Mouse (Mus musculus) heart, embryonic 12.5 days (tissue): ENCODE measurements around the gene Ccl19. TPM values are rescaled to one million over a fixed set of nuclear protein-coding genes. Genes with fewer than 3 reads are reported as not detected.
"Not testable (repeated sequence)": the region's sequence is repeated elsewhere in the genome, so short reads cannot be mapped to it uniquely, and the experiment has no call there.

Source experiments
- ATAC-seq: fragments of 200-750 bp; cut with Nextera tagmentation; 2 replicates; pipeline ENCODE4 v1.8.0; 2017; ENCODE audit warnings: moderate TSS enrichment, moderate library complexity; ENCODE audit not compliant: insufficient number of reproducible peaks, low FRiP score
- H3K27ac ChIP-seq: fragments of 300-500 bp; sonication (generic); 2 replicates; pipeline ENCODE4 v1.5.1; 2016; ENCODE audit warnings: mild to moderate bottlenecking, moderate library complexity; ENCODE audit not compliant: poor library complexity, severe bottlenecking
- H3K27me3 ChIP-seq: fragments of 300-500 bp; sonication (generic); replicated peaks from 2 replicates; pipeline ENCODE4 v1.6.1; 2016; ENCODE audit warnings: mild to moderate bottlenecking, moderate library complexity
- H3K36me3 ChIP-seq: fragments of 300-500 bp; sonication (generic); 2 replicates; pipeline ENCODE4 v1.6.1; 2016; ENCODE audit warnings: mild to moderate bottlenecking, moderate library complexity
- H3K4me1 ChIP-seq: fragments of 300-500 bp; sonication (generic); replicated peaks from 2 replicates; pipeline ENCODE4 v1.6.1; 2016; ENCODE audit warnings: mild to moderate bottlenecking
- H3K4me2 ChIP-seq: fragments of 300-500 bp; sonication (generic); 2 replicates; pipeline ENCODE4 v1.6.1; 2016; ENCODE audit warnings: mild to moderate bottlenecking, moderate library complexity
- H3K4me3 ChIP-seq: fragments of 300-500 bp; sonication (generic); 2 replicates; pipeline ENCODE4 v1.5.1; 2016; ENCODE audit warnings: mild to moderate bottlenecking
- H3K9ac ChIP-seq: fragments of 300-500 bp; sonication (generic); 2 replicates; pipeline ENCODE4 v1.6.1; 2016; ENCODE audit warnings: mild to moderate bottlenecking, moderate library complexity
- H3K9me3 ChIP-seq: fragments of 300-500 bp; sonication (generic); replicated peaks from 2 replicates; pipeline ENCODE4 v1.6.1; 2016; ENCODE audit warnings: mild to moderate bottlenecking, moderate library complexity
- WGBS: fragments of 180-500 bp; shearing (Covaris S2); methylation state at CpG from one replicate; pipeline ENCODE4 v1.1.7; 2016; 5-methylcytosine and 5-hydroxymethylcytosine counted together
- polyA plus RNA-seq: library from polyadenylated mRNA; unstranded; fragments of >200 nt; fragmentation: Nextera tagmentation; extraction: Ambion mirVana; gene quantifications from 2 replicates; pipeline ENCODE4 v1.2.1, GENCODE M21; 2016

Ccl19 gene
- not detected in 2 replicates for polyA plus RNA-seq

DNA sequence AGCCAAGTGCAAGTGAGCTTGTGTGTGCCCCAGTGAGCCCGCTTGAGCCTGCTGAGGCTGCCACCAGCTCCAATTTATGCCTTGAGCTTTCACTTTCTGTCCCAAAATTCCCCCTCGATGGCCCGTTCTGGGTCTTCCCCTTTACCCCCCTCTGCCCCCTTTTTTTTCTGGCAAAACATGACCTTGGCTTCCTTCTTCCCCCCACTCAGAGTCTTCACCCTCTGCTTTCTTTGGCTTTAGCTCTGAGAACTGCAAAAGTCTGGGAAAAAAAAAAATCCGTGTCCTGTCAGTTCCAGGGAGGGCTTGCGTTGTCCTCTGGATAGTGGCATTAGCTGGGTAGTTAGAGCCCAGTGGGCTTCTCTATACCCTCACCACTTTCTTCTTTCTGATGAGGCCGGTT is at the start of gene Ccl19:
Gene Ccl19, minus strand, starts transcription at position 101 of the 400 bp plus-strand sequence.
- H3K36me3 ChIP-seq, H3K9me3 ChIP-seq, H3K4me1 ChIP-seq, H3K4me3 ChIP-seq, ATAC-seq, H3K27me3 ChIP-seq, H3K27ac ChIP-seq, H3K4me2 ChIP-seq, H3K9ac ChIP-seq: not testable (repeated sequence)
- no CpG with 5 or more reads among the region's 6 CpGs for WGBS

DNA sequence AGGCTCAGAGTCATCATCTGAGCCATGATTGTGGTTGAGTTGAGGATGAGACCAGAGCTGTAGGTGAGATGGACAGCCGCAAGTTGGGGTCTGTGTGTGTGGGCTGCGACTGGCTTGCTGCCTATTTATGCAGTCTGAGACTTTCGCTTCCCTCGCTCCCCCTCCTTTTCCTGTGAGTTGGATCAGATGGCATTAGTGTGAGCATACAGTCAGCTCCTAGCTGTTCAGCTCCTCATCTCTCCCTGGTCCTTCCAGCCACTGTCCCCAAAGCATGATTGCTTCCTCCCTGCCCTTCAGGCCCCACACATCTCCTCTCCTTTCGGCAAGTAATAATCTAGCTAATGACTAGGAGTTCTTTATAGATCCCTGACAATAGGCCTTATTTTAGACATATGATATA is 17.5 kb upstream of the Ccl19 start, which contains the start of gene Ccl21a:
Gene Ccl21a, minus strand, starts transcription at position 101 of the 400 bp plus-strand sequence.
- not testable (repeated sequence) for H3K4me2 ChIP-seq, H3K4me1 ChIP-seq, H3K4me3 ChIP-seq, ATAC-seq, H3K9ac ChIP-seq, H3K9me3 ChIP-seq, H3K27me3 ChIP-seq, H3K27ac ChIP-seq, H3K36me3 ChIP-seq
- no CpG with 5 or more reads among the region's 5 CpGs for WGBS

DNA sequence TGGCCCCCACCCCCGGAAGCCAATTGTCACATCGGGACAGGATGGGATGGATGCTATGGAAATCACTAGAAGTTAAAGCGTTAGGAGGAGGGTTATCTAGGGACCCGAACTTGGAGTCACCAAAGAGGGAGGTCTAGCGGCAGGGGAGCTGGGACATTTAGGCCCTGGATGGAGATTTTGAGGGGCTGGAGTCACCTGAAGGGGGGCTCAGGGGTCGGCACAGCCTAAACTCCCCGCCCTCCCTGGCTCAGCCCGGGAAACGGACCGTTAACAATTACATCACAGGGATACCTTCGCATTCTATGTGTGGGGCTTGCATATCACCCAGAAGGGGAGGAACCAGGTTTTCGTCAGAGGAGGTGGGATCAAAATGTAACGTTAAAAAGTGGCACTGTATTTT is 21.1 kb downstream of the Ccl19 start, which contains the start of gene 4930578G10Rik:
Gene 4930578G10Rik, plus strand, starts transcription at position 301 of the 400 bp plus-strand sequence.
- not testable (repeated sequence) for ATAC-seq, H3K4me3 ChIP-seq, H3K9me3 ChIP-seq, H3K4me2 ChIP-seq, H3K27ac ChIP-seq, H3K9ac ChIP-seq, H3K27me3 ChIP-seq, H3K36me3 ChIP-seq, H3K4me1 ChIP-seq
- WGBS = no CpG with 5 or more reads among the region's 13 CpGs

Other genes starting within 250 kb of the Ccl19 start
- not detected in 2 replicates for gene Fam205a2, start 228.4 kb downstream of the Ccl19 start, polyA plus RNA-seq
- not detected in 2 replicates for gene Gm10591, start 144.4 kb downstream of the Ccl19 start, polyA plus RNA-seq
- not detected in 2 replicates for gene Gm2564, start 126.9 kb downstream of the Ccl19 start, polyA plus RNA-seq
- not detected in 2 replicates for gene Ccl27b, start 101.3 kb downstream of the Ccl19 start, polyA plus RNA-seq
- not detected in 2 replicates for gene Il11ra2, start 94.7 kb downstream of the Ccl19 start, polyA plus RNA-seq
- 0.40 TPM in 1 of 2 replicates, not detected in the other for gene 4930578G10Rik, start 21.0 kb downstream of the Ccl19 start, polyA plus RNA-seq
- 0.33 and 0.45 TPM in 2 replicates for gene Ccl21a, start 17.4 kb upstream of the Ccl19 start, polyA plus RNA-seq
- 0.04 TPM in 1 of 2 replicates, not detected in the other for gene Fam205a1, start 97.3 kb upstream of the Ccl19 start, polyA plus RNA-seq
- 0.11 TPM in 1 of 2 replicates, not detected in the other for gene Gm12394, start 100.2 kb upstream of the Ccl19 start, polyA plus RNA-seq
- 0.37 and 0.60 TPM in 2 replicates for gene Fam205c, start 117.7 kb upstream of the Ccl19 start, polyA plus RNA-seq
- 3.4 and 3.9 TPM in 2 replicates for gene Phf24, start 160.1 kb upstream of the Ccl19 start, polyA plus RNA-seq
- 15.6 and 17.7 TPM in 2 replicates for gene Dnajb5, start 193.2 kb upstream of the Ccl19 start, polyA plus RNA-seq
- gene 1700022I11Rik, start 213.0 kb upstream of the Ccl19 start, polyA plus RNA-seq = 0.23 and 0.49 TPM in 2 replicates
- gene Vcp, start 243.9 kb upstream of the Ccl19 start, polyA plus RNA-seq = 568 and 582 TPM in 2 replicates